Mouse (Mus musculus): ENCODE measurements at regions not wholly inside any gene's neighbourhood (a gene's known extent, or its start where the extent isn't known, plus 50 kb on each side); places are given as distances from the start of the nearest gene placed in this dataset.

DNA sequence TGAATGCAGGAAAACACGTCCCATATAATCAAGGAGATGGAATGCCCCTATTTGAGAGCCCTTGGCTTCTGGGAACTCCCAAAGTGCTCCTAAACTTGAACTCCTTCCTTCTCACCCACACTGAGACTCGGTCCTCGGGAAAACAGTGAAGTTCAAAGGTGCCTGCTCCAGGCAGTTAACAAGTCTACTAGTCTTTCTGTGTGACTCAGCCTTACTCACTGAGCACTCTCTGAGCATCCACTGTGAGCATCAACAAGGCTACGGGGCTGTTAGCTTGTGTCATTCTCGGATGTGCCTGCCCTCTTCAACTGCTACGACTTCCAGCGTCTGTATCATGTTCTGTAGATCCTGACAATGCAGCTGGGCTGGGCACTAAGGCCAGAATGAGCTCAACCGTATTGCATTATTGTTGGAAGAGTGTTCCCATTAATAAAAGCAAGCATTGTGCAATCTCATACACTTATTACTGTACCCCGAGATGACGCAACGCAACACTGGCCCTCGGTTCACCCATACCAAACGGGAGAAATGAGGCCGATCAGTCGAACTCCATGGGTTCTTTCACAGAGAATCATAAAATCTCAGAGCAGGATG lies 96.1 kb upstream of the Egr2 start:
- peak; percentile 36 for DNase-seq (ENCODE audit: low read depth)

DNA sequence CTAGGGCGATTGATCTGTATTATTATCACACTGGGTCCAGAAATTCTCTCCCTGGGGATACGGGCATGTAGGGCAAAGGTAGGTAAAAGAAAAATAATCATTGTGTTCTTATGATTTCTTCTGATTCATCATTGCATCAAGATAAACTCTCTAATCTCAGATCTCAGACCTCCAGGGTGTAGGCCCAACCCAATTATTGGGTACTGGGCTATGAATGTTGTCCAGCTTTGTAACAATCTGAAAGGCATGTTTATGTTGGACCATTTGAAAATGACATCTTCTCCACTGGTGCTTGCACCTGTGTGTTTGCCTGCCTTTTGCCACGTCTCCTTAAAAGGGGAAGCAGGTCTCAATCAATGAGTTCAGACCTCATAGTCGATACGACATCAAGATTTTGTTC lies 95.4 kb upstream of the Egr2 start:
- no peak for DNase-seq (ENCODE audit: low read depth)

DNA sequence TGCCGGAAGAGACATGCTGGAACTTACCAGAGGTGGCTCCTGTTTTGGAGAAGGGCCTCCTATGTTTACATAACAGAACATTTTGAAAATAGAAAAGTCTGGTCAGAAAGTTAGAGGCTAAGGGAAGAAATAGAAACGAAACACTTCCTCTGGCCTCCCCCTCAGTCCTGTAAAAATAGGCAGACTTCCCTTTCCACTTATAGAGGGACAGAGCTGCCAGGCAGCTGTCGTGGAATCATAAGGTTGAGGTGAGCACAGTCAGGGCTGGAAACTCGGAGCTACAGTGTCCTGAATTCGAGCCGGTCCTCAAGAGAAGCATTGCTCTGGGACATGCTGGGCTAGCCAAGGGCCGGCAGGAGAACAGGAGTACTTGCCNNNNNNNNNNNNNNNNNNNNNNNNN lies 94.0 kb upstream of the Egr2 start:
- DNase-seq (ENCODE audit: low read depth), result no peak

DNA sequence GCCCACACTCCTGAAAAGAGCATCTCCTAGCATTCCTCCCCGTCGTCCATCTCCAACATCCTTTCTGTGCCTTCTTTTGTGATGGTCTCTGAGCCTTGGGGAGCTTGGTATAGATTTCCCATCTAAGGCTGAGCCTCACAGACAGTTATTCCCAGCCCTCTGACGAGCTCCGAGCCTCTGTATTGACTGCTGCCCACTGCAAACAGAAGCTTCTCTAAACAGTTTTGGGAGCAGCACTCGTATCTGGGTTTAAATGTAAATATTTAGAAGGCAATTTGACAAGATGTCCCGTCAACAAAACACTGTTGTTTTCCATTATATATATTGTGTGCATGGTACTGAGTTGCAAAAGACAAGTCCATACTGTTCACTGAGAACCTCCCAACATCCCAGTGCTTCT lies 86.4 kb upstream of the Egr2 start:
- no peak for DNase-seq (ENCODE audit: low read depth)

DNA sequence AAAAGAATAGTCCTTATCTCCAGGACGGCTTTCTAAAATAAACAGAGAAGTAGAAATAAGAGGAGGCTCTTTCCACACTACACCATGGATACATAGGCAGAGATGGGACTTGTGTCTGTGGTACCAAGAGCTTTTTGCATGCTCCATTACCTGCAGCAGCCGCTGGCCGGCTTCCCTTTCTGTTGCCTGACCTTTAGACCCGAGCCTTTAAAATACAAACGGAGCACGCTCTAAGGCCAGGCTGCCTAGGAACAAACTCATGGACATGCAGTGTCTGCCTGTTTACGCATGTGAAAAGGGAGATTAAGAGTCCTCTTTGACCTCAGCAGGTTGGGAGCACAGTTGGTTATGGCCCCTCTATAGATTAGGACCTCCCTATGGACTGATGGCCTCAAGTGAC lies 81.1 kb upstream of the Egr2 start:
- DNase-seq (ENCODE audit: low read depth), result no peak

DNA sequence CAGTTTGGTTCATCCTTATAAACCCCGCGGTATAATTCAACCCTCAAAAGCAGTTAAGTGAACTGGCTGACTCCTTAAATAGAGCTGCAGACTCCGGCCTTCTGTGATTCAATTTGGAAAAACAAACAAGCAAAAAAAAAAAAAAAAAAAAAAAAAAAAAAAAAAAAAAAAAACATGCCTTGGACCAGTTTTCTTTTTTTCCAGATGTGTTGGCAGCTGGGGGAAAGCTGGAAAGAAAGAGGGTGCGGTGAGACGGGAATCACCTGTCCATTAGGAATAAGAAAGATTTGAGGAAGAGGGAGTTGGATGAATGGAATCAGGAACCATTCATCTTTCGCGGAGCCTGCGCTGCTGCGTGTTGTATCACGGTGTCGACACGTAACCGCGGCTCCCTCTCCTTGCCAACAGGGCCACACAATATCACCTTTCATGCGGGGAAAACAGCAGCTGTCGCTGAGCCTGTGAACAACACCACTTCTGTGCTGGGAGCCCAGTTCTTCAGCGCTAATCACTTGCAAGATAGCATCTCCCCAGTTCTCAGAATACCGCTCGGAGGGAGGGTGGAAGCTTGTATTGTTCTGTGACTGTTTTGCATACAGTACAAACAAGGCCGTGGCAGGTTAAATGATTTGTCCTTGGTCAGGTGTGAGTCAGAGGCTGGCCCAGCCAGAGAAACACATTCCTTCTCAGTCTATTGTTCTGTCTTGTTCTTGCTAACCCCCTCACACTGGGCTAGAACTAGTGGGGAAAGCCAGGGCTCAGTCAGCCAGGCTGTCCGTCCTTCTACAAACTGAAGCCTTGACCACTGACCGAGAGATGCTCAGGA lies 76.6 kb upstream of the Egr2 start:
- peak; percentile 40 for DNase-seq (ENCODE audit: low read depth)

DNA sequence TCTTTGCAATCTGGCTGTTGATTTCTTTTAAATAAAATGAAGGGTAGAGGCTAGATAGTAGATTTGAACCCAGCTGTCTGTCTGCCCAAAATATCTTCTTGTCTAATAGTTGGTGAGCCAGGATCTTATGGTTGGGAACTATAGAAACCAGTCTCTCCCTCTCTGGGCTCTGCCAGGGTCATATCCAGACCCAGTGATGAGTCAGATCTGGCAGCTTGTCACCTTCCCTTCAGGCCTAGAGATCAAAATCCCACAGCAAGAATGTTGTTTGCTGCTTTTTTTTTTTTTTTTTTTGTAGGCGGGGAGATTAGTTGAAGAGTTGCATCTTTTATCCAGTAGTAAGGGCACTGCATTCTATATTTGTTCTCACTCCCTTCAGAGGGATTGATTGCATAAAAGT lies 74.0 kb upstream of the Egr2 start:
- DNase-seq (ENCODE audit: low read depth), result no peak

DNA sequence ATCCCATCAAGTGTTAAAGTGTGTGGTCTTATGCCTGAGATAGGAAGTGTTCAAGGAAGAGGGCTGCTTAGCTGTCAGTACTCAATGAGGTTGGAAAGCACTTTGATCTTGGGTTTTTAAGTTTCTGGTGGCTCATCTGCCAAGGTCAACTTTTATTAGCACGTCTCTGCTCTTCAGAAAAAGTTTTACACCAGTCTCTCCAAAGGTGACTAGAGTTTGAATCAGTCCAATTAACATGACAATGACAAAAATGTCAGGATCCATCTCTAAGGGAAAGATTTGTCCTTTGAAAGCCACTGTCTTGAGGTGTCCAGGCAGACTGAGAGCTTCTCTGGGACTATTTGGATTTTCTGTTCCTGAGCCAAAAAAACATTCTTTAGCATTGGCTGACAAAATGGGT lies 73.4 kb upstream of the Egr2 start:
- DNase-seq (ENCODE audit: low read depth), result no peak

DNA sequence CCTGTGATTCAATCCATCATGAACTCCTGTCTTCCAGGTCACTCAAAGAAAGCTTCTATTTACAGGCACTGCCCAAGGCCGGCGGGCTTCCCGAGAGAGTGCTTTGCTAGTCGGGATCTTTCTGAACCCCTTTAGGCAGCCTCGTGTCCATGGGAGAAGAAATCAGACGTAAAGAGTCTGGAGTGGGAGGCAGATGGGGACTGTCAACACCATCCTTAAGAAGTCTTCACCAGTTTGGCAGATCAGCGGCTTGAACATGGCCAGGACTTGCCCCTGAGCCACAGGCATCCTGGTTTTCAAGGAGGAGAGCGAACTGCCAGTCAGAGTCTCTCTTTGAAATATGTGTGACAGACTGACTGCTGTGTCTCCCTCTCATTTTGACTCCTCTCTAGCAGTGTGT lies 66.6 kb upstream of the Egr2 start:
- DNase-seq (ENCODE audit: low read depth), result no peak

DNA sequence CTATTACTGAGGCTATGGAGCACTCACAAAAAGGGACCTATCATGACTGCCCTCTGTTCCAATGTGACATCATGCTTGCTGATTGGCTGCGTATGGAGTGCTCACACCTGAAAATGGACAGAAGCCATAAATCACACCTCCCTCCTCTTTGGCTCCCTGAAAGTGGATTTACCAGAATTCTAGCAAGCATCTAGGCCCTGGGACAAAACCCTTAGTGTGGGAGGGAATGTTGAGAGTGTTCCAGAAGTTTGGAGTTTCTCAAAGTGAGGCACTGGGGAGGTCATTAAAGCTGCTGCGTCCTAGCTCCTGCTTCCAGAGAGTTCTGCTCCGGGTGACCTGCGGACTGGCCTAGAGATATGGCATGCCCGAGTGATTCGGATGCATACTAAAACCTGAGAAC lies 62.3 kb upstream of the Egr2 start:
- no peak for DNase-seq (ENCODE audit: low read depth)

DNA sequence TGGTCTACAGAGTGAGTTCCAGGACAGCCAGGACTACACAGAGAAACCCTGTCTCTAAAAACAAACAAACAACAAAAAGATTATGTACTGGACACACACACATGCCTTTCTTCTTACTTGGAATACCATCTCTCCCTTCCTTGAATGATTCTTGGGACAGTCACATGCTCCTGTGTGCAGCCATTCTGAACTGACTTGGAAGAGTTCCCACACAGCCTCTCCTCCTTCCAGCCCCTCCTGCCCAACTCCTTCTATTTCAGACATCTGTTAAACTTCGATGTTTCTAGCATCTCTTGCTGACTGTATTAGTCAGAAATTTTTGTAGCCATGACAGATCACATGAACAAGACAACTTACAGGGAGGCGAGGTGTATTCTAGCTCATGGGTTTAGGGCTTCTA lies 60.9 kb upstream of the Egr2 start:
- DNase-seq (ENCODE audit: low read depth), result no peak

DNA sequence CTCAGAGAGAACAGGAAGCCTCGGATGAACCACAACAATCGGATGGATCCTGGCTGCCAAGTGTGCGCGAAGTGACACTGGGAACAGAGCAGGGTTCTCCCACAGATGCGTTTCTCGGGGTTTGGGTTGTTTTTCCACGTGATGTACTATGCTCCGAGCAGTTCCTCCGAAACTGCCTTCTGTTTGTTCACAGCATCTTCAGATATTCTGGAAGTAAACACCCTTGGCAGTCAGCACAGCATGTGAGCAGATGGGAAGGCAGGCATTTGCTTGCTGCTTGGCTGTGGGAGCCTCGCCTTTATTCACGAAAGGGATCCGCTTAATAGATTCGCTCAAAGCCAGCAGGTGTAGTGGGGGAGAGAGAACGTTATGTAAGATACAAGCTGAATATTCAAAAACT lies 53.0 kb upstream of the Egr2 start:
- DNase-seq (ENCODE audit: low read depth), result no peak

DNA sequence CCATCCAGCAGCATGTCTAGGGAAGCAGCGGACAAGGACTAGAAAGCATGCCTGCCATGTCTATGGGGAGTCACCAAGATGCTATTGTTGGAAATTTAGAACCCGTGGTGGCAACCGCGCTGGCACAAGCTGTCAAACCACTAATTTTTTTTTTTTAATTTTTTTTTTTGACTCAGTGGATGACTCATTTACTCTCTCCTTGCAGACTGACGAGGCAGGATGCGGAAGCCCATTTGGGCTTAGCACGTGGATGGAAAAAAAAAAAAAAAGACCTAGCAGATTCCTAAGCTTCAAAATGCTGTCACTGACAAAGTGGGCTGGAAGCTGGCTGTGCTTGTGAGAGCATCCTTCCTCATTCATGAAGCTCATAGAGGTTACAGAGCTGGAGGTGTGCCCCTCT lies 51.9 kb upstream of the Egr2 start:
- no peak for DNase-seq (ENCODE audit: low read depth)

DNA sequence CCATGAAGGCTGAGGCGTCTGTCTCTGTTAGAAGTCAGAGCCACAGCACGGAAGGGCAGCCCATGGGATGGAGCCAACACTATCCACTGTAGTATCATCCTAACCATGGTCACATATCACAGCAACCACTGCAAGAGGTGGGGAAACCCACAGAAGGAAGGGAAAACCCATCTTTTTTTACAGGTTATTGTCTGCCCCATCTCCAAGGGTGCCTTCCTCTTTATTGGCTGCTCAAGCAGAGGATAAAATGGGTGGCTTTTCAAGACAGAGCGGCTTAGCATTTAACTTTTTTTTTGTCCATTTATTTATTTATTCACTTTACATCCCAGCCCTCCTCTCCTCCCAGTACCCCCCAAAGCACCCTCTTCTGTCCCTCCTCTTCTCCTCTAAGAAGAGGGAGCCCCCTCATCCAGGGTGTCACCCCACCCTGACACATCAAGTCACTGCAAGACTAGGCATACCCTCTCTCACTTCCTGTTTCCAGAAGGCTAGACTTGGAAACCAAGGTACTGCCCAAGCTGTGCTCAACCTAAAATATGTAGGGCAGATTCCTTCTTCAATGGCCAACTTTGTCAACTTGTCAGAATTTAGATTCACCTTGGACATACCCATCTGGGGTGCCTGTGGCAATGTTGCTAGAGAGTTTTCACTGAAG lies 51.1 kb upstream of the Egr2 start:
- no peak for DNase-seq (ENCODE audit: low read depth)
